Mouse (Mus musculus) G1E (cell line): ENCODE measurements around the gene Zfp169.

Source experiments
- CTCF ChIP-seq: IDR thresholded peaks from 2 replicates; pipeline ENCODE4 v1.5.1; 2012; ENCODE audit warnings: low read depth, low read length, inconsistent platforms, mixed read lengths
- GATA1 ChIP-seq: IDR thresholded peaks from 2 replicates; pipeline ENCODE4 v1.6.1; 2012; ENCODE audit warnings: borderline replicate concordance, low read length, inconsistent platforms, mixed read lengths
- POLR2AphosphoS5 ChIP-seq: IDR thresholded peaks from 2 replicates; pipeline ENCODE4 v1.6.1; 2012; ENCODE audit warnings: low read depth, low read length, inconsistent platforms; ENCODE audit not compliant: insufficient replicate concordance
- TAL1 ChIP-seq: conservative IDR thresholded peaks from 2 replicates; pipeline ENCODE4 v1.6.1; 2012; ENCODE audit warnings: low read depth, low read length, inconsistent platforms, mixed read lengths

DNA sequence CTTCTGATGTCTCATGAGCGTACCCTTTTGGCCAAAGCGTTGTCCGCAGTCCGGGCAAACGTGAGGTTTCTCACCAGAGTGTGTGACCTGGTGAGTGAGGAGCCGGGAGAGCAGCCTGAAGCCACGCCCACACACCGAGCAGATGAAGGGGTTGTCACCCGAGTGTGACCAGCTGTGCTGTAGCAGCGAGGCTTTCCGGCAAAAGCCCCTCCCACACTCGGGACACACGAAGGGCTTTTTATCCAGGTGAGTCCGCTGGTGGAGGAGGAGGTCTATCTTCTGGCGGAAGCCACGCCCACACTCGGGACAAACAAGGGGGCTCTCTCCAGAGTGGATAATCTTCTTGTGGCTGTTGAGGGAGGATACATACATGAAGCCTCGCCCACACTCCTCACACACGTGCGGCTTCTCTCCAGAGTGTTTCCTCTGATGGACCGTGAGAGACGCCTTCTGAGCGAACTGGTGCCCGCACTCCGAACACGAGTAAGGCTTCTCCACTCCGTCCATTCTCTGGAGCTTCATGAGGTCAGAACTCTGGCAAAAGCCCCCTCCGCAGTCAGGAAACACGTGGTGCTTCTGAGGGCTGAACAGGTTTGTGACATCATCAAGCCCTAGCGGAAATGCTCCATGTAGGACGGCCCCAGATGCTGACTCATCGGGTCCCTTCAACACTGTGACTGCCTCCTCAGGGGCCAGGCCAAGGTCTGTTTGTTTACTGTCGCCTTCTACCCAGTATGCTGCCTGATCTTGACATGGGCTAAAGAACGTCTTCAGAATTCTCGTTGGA lies 22.7 kb downstream of the Zfp169 start:
- TF ChIP-seq CTCF (no peak), TAL1 (no peak), GATA1 (no peak), POLR2AphosphoS5 (no peak)
